Mouse (Mus musculus): Measurements from ENCODE around the gene Cnst.

Cnst gene

DNA sequence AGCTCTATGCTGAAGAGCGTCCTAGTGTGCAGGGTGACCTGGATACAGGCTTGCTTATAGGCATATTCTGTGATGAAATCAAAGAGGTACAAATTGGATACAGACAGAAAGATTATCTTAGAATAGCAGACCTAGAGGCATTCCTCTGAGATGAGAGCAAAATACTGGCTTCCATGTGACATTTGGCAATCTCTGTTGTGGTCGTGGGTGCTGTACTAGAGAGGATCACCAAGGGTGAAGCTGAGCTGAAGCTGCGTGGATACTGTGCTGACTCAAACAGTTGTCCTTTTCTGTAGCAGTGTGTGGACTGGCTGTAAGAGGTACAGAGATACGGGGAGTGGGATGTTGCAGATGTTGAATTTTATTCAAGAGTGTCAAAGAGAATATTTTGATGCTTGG lies 7.8 kb downstream of the Cnst start:
- no peak for DNase-seq

DNA sequence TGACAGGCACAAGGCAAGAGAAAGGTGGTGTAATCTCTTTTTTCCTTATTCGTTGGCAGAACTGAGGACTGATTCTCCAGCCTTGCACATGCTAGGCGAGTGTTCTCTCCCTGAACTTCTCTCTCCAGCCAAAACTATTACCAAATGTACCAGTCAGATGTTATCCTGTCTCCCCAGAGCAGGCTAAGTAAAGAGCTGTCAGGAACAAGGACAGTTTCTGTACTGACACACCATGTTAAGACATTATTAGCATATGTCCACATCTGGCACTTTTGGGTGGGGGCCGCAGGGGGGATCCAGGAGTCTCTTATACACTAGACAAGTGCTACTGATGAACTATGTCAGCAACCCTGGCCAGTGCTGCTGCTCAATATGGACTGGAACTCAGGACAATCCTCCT lies 10.8 kb downstream of the Cnst start:
- DNase-seq = no peak

DNA sequence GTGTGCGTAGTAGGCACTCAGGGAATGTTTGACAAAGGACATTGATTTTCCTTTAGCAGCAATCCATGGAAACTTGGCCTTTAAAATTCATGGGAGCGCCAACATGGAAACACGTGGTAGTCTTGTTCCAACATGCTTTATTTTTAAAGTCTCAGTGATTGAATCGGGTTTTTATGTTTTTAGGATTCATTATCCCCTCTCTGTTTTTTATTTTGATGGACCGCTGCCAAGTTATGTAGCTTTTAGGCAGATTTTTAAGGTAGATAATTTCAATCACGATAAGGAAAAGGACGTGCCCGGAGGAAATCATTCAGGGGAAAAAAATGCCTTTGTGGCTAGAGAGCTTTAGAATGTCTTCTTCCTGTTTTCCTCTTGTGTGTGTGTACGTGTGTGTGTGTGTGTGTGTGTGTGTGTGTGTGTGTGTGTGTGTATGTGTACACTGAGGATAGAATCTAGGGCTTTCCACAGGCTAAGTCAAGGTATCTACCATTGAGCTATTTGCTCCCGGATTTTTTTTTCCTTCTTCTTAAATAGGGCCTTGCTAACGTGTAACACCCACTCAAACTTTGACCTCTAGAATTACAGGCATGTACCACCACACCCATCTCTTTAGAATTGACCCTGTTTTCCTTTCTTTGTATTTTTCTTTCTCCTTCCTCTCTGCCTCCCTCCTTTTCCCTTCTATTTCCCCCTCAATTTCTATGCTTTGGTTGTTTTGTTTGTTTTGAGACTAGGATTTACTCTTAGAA lies 13.4 kb downstream of the Cnst start:
- DNase-seq = no peak

DNA sequence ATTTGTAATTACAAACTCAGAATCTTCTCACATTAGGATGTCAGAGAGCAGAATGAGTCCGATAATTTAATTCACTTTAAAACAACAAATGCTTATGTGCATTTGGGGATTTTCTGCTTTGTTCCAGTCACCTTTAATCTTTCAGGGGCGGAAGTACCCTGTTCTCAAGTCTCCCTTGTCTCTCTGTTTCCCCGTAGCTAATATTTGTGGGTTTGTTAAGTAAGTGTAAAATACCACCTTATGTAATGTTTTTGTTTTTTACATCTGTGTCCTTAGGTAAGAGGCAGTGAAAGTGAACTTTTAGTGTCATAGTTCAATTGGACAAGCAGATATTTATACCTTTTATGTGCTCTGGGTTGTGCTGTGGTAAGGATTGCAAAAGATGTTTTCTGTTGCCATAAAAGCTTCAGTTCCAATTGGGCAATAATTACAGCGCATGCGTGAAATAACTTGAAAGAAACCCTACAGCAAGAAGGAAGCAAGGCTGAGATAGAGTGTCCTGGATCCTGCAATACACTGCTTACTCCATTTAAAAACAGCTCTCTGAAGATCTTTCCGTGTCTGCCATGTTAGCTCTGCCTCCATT lies 14.8 kb downstream of the Cnst start:
- no peak for DNase-seq

DNA sequence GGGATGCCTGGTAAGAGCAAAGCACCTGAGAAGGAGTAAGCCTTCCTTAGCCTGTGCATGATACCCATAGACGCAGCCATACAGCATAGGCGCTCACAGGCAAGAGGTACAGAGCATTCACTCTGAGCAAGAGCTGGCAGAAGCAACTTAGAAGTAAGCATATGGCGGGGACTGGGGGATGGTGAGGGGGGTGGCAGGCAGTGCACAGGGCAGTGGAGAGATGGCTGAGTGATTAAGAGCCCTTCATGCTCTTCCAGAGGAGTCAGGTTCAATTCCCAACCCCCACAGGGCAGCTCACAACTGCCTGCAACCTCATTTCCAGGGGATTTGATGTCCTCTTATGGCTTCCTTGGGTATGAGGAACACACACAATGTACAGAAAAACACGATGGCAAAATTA lies 17.0 kb downstream of the Cnst start:
- no peak for DNase-seq

DNA sequence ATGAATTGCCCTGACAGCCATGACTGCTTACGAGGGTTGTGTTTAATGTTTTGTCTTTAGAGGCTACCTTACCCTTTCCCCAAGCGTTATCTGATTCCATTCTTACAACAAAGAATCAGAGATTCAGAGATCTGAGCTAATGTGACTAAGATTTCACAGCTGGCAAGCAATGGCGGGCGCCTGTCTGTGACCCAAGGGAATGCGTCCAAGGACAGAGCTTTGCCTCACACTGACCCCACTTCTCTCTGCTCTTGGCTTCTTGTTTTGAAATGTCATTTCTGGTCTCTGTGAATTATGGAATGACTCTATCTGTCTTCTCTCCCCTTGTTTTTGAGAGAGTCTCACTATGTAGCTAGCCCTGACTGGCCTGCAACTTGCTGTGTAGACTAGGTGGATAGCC lies 17.8 kb downstream of the Cnst start:
- DNase-seq = peak; percentile 22 to 38

DNA sequence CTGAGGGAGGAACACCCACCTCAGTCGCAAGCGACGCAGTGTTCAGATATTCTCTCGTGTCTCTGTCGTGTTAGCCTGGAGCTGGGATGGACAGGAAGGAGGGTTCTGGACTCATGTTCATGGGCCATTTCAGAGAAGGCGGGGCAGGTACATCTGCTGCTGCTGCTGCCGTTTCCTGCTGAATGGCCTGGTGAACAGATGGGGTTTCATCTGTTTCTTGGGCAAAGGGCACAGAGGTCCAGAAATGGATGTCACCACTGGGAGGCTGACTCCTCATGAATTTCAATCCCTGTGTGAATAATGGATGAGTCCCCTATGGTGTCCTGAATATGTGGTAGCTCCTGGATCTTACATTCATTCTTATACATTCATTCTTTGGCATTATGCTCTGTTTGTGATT lies 21.4 kb downstream of the Cnst start:
- no peak for DNase-seq

DNA sequence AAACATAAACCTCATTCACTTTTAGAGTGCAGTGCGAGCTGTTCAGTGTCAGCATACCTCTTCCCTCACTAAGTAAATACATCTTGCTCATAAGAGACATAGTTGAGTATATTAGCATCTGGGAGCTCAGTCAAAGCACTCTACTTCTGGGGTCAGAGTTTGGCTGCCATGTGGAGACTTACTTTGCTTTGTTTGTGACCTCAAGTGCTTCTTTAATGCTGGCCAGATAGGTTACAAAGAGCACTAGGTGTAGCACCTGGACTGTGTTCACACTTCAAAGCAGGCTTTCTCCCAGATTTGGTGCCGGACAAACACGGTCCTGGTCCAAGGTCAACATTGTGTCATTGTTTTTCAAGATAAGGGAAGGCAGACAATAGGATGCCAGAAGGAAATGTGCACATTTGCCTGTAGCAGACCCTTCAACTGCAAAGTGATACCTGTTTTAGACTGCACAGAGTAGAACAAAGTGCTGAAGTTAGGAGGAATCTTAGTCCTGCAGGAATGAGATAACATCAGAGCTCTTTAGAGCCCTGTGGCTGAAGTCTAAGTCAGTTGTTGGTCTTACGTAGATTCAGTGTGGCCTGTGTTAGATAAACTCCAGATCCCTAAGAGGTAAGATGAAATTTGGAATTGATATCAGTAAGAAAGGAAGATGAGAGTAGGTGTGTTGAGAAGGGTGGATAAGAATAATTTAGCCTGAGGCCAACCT lies 22.7 kb downstream of the Cnst start:
- no peak for DNase-seq

DNA sequence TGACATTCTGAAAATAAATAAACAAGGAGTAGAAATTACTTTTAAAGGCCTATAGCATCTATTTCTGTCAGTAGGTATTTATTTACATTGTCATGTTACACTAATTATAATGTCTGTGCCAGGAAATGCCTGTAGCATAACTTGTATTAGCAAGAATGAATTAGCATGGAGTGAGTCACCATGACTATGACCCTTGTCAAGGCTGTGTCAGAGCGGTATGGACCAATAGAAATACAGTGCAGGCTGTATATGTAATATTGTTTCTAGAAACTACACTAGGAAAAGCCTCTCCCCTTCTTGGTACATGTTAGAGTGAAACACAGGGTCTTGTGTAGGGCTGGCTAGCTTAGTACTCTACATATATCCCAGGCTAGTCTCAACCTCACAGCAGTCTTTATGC lies 24.3 kb downstream of the Cnst start:
- DNase-seq = no peak

DNA sequence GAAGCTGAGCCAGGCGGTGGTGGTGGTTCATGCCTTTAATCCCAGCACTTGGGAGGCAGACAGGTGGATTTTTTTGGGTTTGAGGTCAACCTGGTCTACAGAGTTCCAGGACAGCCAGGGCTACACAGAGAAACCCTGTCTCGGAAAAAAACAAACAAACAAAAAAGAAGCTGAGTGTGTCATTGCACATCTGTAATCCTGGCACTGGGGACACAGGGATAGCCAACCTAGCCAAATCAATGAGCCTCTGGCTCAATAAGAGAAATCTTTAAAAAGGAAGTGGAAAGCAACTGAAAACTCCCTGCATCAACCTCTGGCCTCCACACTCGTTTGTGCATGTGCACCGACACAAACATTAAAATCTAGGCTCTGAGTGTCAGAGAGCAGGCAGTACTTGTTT lies 25.5 kb downstream of the Cnst start:
- no peak for DNase-seq

DNA sequence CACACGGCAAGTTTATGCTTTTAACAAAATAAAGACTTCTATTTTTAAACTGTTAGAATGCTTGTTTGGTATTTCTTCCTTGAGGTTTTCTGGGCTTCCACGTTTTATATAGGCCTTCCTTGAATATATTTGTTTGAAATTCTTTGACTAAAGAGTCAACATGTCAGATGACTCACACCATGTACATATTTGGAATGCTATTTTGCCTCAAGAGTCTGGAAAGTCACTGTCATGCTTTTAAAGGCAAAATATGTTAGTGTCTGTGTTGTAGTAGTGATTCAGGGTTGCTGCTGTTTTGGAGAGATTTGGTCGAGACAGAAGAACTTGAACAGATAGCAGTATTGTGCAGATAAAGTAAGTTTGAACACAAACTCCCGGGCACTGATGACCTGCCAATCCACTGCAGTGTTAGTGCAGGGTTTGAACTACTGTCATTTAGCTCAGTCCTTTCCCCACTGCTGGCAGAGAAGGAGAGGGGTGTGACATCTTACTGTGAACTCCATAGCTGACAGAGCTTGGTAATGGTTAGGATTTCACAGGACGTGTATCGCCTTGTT lies 27.6 kb downstream of the Cnst start:
- no peak for DNase-seq

DNA sequence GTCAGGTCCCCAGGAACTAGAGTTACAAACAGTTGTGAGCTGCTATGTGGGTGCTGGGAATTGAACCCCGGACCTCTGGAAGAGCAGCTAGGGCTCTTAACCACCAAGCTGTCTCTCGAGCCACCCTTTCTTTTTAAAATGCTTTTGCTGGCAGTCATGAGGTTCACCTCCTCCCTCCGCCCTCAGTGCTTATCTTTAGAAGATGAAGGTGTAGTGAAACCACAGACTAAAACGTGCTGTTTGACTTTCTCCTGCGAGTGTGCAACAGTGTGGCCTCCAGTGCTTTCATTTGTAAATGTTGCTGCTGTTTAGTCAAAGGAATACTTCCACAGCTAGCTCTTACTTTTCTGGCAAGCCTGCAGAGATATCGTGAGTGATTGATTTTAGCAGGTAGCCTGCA lies 32.5 kb downstream of the Cnst start:
- DNase-seq = no peak

DNA sequence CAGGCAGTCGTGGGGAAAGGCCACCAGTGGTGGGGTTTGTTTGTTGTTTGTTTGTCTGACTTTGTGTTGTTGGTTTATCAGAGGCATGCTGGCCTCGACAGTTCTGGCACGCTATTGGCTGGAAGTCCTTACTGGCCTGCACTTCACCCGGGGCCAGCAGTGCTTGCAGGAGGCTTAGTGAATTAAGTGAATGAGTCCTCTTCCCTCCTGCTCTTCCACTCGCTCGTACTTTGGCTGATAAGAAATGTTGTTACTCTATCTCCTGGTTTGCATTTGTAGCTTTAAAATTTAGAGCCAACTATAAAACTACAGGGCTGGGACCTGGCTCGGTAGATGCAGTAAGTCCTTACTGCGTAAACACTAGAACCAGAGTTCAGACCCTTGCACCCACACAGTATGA lies 34.0 kb downstream of the Cnst start:
- DNase-seq = no peak

DNA sequence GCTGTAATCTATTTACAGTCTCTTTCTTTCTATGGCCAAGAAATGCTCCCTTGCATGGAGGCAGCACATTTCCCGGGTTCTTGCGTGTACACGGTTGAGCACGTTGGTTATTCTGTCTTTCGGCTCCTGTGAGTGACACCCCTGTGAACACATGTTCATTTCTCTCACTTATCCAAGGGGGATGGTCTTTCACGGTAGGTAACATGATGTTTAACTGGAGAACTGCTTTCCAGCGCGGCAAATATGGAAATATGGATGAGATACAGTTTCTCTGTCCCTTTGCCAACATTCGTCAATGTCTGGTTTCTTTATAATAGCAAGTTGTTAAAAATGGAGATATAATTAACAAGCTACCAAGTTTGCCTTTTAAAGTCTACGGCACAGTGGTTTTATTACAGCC lies 35.3 kb downstream of the Cnst start:
- DNase-seq = no peak

DNA sequence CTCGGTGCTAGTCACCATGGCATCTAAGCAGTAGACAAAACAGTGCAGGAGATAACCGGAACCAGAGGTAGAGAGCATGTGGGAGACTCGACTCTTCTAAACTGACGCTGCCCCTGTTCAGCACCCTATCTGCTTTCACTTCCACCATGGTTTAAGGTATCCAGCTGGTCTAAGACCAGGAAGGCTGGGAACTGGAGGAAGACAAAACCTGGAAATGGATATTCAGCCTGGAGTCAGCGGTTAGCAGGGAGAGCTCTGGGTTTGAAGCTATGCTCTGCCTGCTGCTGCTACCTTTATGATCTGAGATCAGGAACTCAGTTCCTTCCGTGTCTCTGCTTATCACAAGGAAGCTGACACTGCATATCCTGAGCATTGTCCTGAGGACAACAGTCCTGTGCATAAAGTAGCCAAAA lies 35.9 kb downstream of the Cnst start:
- DNase-seq = peak; percentile 14 to 37

DNA sequence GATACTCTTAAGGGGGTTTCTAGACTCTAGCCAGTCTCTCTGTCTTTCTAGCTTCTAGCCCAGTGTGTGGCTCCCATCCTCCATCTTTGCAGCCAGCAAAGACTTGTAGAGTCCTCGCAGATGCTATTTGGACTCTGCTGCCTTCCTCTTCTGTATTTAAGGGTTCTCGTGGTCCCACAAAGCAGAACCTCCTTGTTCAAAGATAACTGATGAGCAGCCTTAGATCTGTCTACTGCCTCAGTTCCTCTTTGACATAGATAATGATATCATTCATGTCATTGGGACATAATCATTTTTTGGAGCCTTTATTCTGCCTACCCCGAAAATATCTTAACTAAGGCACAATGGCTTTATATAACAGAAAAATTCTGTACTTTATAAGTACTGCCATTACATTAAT lies 36.9 kb downstream of the Cnst start:
- DNase-seq = no peak

DNA sequence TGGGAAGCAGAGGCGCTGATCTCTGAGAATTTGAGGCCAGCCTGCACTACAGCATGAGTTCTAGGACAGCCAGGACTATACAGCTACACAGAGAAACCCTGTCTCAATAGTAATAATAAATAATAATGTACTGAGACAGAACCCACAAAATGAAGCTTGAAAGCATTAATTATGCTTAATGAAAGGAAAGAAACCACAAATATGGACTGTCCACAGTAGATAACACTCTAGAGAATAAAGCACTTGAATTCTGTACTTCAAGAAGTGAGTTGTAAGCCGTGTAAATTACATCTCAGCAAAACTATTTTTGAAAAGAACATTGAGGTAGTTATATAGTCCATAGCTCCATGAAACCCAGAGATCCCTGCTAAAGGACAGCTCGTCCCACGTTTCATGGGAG lies 38.0 kb downstream of the Cnst start:
- no peak for DNase-seq

DNA sequence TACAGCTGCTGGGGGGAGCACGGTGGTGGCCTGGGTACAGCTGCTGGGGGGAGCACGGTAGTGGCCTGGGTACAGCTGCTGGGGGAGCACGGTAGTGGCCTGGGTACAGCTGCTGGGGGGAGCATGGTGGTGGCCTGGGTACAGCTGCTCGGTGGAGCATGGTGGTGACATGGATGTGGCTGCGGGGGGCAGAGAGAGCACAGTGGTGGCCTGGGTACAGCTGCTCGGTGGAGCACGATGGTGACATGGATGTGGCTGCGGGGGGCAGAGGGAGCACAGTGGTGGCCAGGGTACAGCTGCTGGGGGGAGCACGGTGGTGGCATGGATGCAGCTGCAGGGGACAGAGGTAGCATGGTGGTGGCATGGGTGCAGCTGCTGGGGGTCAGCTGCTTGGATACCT lies 39.5 kb downstream of the Cnst start:
- DNase-seq = no peak

DNA sequence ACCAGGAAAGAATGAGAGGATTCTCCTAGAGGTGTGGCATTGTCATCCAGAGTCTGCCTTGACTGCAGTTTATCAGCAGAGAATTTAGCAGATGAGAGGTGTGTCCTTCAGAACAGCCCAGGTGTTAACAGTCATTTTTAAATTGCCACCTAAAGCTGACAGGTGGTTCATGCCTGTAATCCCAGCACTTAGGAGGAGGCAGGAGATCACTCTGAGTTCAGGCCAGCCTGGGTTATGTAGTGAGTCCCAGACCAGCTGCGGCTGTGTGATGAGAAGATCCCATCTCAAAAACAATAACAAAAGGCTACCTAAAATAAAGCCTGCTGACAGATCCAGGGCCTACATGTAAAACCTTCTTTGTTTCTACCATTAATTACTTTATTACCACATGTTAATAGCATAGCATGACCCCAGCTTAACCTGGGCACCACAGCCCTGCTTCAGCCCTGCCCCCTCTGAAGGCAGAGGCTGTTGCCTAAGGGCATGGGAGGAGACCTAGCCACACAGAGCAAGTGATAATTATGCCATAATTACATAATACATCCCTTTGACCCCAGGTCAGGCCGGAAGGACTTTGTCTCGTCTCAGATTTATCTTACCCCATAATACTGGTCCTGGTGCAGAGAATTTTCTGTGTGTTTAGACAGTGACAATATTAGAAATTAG lies 40.4 kb downstream of the Cnst start:
- no peak for DNase-seq

DNA sequence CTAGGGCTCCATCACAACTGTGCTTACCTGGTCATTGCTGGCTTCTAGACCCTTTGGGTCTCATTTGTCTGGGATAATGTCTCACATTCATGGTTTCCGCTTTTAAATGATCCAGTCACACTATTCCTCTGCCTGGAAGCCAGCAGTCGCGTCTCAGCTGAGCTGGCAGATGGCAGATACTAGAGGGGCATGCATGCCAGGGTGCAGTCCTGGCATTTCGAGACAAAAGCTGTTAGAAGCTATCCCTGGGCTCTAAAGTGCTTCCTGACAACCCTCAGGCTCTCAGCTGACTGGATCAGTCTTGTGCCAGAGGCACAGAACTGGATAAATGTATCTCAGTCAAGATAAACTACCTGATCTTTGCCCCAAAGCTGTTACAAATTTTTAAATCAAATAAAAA lies 42.1 kb downstream of the Cnst start:
- DNase-seq = no peak

DNA sequence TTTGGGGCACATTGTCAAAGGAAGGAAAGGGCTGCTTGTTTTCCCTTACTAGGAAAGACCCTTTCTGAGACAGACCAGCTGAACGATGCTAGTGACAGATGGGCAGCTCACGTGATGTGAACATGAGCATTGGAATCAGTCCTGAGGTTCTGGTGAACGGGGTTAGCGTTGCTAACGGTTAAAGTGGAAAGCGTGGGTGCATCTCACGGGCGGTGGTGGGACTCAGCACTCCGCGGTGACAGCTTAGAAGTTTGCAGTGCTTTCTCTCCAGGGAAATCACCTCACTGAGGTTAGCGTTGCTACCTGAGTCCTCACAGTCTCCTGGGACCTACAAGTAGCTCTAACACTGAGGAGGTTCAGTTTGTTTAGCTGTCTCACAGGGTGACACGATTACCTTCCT lies 45.5 kb downstream of the Cnst start:
- no peak for DNase-seq

DNA sequence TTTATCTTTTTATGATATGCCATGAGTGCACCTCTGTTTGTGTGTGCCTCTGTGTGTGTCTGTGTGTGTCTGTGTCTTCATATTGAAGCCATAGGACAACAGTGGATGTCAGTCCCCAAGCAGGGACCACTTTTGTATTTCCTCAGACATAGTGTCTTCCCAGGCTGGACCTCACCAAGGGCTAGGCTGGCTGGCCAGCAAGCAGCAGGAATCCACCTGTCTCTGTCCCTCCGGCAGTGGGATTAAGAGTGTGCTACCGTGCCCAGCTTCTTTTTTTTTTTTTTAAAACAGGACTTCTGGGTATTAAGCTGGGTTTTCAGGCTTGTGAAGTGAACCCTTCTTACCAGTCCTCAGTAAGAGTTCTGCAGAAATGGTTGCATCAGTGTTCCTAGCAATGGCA lies 46.0 kb downstream of the Cnst start:
- no peak for DNase-seq

DNA sequence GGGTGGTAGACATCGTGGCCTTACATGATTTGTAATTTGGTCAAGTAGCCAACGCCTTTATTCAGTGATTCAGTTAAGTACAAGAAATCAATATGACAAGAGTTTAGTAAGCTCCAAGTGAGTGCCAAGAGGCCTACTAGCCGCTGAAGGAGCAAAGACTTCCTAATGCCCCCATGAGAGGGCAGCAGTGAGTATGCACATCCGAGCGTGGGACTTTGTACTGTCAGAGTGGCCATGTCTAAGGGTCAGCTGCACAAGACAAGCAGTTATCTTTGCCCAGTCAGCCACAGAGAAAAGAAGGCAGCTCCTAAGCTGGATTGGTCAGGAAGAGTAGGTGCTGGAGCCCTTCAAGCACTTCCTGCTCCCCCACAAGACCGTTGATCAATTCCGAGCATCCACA lies 46.8 kb downstream of the Cnst start:
- DNase-seq = peak in 1 of 2 experiments; percentile 14

DNA sequence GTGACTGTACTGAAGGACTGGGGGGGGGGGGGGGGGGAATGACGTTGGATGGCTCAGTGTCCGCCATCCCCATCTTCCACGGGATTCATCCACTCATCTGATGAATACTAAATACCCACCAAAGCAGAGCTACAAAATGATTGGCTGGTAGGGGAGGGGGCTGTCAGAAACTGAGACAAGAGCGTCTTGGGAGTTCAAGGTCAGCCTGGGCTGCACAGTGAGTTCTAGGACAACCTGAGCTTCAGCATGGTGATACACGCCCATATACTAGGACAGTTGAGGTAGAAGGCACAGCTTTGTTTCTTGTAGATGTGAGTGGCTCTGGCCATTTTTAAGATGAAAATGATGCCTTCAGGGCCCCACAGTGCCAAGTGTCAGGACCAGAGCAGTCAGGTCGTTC lies 52.2 kb downstream of the Cnst start:
- DNase-seq = no peak
